Mouse (Mus musculus): ENCODE results near the gene Csnk1g2. TPM values are rescaled to one million over a fixed set of nuclear protein-coding genes. Genes with fewer than 3 reads are reported as not detected.

Gene Csnk1g2
- polyA plus RNA-seq, 1 experiment from 2014 or later = 183 TPM

GRCm38 (mm10) chr10:80671936-80672690 is 49.5 kb downstream of the Csnk1g2 start:
- no peak overlapping the region for H3K4me2 ChIP-seq
- WGBS = 82% methylated on average over 11 of the region's 11 CpGs
- no peak overlapping the region for H3K9ac ChIP-seq
- peaks cover 48% of the 10 kb centered on the region for H3K4me1 ChIP-seq
- peaks cover 64% of the 10 kb centered on the region for H3K36me3 ChIP-seq
- no peak overlapping the region for H3K27ac ChIP-seq
- H3K27me3 ChIP-seq = no peaks in the 10 kb centered on the region
- no peaks in the 10 kb centered on the region for H3K9me3 ChIP-seq (replicated peaks)
- no peak for ATAC-seq (replicated peaks; ENCODE audit: low FRiP score)
- H3K4me3 ChIP-seq (replicated peaks) = no peak overlapping the region

GRCm38 (mm10) chr10:80673690-80674089 is 51.1 kb downstream of the Csnk1g2 start:
- WGBS = 90% methylated on average over 3 of the region's 3 CpGs
- Histone ChIP-seq H3K9me3 (replicated peaks) (no peaks in the 10 kb centered on the region), H3K9ac (peak overlapping the region; percentile 99), H3K4me2 (peak overlapping the region; percentile 81), H3K27me3 (no peaks in the 10 kb centered on the region), H3K4me1 (peaks cover 64% of the 10 kb centered on the region), H3K36me3 (peaks cover 48% of the 10 kb centered on the region), H3K27ac (0 out of 2 replicates have a peak overlapping the region, but pooled peaks have one; percentile 24), H3K4me3 (replicated peaks) (peak overlapping the region; percentile 91)
- no peak for ATAC-seq (replicated peaks; ENCODE audit: low FRiP score)

GRCm38 (mm10) chr10:80674161-80674711 is 51.6 kb downstream of the Csnk1g2 start:
- Histone ChIP-seq H3K4me2 (peak overlapping the region; percentile 81), H3K4me1 (peaks cover 69% of the 10 kb centered on the region), H3K27ac (peak overlapping the region; percentile 24; the same call in 1 of the 2 replicates), H3K27me3 (no peaks in the 10 kb centered on the region), H3K9ac (peak overlapping the region; percentile 99), H3K9me3 (replicated peaks) (no peaks in the 10 kb centered on the region), H3K4me3 (replicated peaks) (peak overlapping the region; percentile 91), H3K36me3 (peaks cover 43% of the 10 kb centered on the region)
- 52% methylated on average over 5 of the region's 5 CpGs for WGBS
- no peak for ATAC-seq (replicated peaks; ENCODE audit: low FRiP score)

- H3K27me3 ChIP-seq = no peaks in the 10 kb centered on the region
- no peaks in the 10 kb centered on the region for H3K9me3 ChIP-seq (replicated peaks)
- peak overlapping the region; percentile 91 for H3K4me3 ChIP-seq (replicated peaks)
- H3K4me1 ChIP-seq = peaks cover 71% of the 10 kb centered on the region
- H3K4me2 ChIP-seq = peak overlapping the region; percentile 81
- H3K9ac ChIP-seq = peak overlapping the region; percentile 99
- peaks cover 36% of the 10 kb centered on the region for H3K36me3 ChIP-seq
- WGBS = 11% methylated on average over 6 of the region's 6 CpGs
- H3K27ac ChIP-seq = peak overlapping the region; percentile 98
- no peak for ATAC-seq (replicated peaks; ENCODE audit: low FRiP score)
These were observed 52.3 kb downstream of the Csnk1g2 start for GRCm38 (mm10) chr10:80674851-80675404.

- Histone ChIP-seq H3K4me3 (replicated peaks) (peak overlapping the region; percentile 91), H3K36me3 (peaks cover 29% of the 10 kb centered on the region), H3K27ac (peak overlapping the region; percentile 98), H3K27me3 (no peaks in the 10 kb centered on the region), H3K9ac (peak overlapping the region; percentile 99), H3K4me2 (peak overlapping the region; percentile 81), H3K4me1 (peaks cover 72% of the 10 kb centered on the region), H3K9me3 (replicated peaks) (no peaks in the 10 kb centered on the region)
- under 1% methylated on average over 51 of the region's 54 CpGs for WGBS
- ATAC-seq (replicated peaks; ENCODE audit: low FRiP score) = peak; percentile 1; the same call in 1 of the 2 replicates
These were observed 53.0 kb downstream of the Csnk1g2 start for GRCm38 (mm10) chr10:80675405-80676197.

- Histone ChIP-seq H3K36me3 (peaks cover 21% of the 10 kb centered on the region), H3K27ac (peak overlapping the region; percentile 98), H3K27me3 (no peaks in the 10 kb centered on the region), H3K9ac (peak overlapping the region; percentile 99), H3K4me2 (peak overlapping the region; percentile 81), H3K4me3 (replicated peaks) (peak overlapping the region; percentile 91), H3K9me3 (replicated peaks) (no peaks in the 10 kb centered on the region), H3K4me1 (peaks cover 72% of the 10 kb centered on the region)
- WGBS = under 1% methylated on average over 74 of the region's 78 CpGs
- ATAC-seq (replicated peaks; ENCODE audit: low FRiP score) = peak; percentile 93
These were observed 53.7 kb downstream of the Csnk1g2 start for GRCm38 (mm10) chr10:80676198-80676928.

GRCm38 (mm10) chr10:80677128-80677875 is 54.7 kb downstream of the Csnk1g2 start:
- H3K4me1 ChIP-seq = peaks cover 69% of the 10 kb centered on the region
- H3K9ac ChIP-seq = peak overlapping the region; percentile 70
- H3K9me3 ChIP-seq (replicated peaks) = no peaks in the 10 kb centered on the region
- peak overlapping the region; percentile 98 for H3K27ac ChIP-seq
- no peaks in the 10 kb centered on the region for H3K27me3 ChIP-seq
- H3K4me3 ChIP-seq (replicated peaks) = peak overlapping the region; percentile 91
- peaks cover 13% of the 10 kb centered on the region; the same call in 1 of the 2 replicates for H3K36me3 ChIP-seq
- no peak for ATAC-seq (replicated peaks; ENCODE audit: low FRiP score)
- peak overlapping the region; percentile 81 for H3K4me2 ChIP-seq
- WGBS = 20% methylated on average over 9 of the region's 9 CpGs

- peak within 1 kb of the TSS; percentile 81 for H3K4me2 ChIP-seq
- peaks cover 7% of the 10 kb centered on the region; the same call in 1 of the 2 replicates for H3K36me3 ChIP-seq
- peak within 1 kb of the TSS; percentile 98 for H3K27ac ChIP-seq
- ATAC-seq (replicated peaks; ENCODE audit: low FRiP score) = peak; percentile 63
- WGBS = 4% methylated on average over 8 of the region's 8 CpGs
- H3K4me3 ChIP-seq (replicated peaks) = peak within 1 kb of the TSS; percentile 91
- no peaks in the 10 kb centered on the region for H3K9me3 ChIP-seq (replicated peaks)
- H3K27me3 ChIP-seq = no peaks in the 10 kb centered on the region
- H3K9ac ChIP-seq = peak within 1 kb of the TSS; percentile 70
- peaks cover 62% of the 10 kb centered on the region for H3K4me1 ChIP-seq
These were observed 55.4 kb downstream of the Csnk1g2 start, which contains the start of gene Mknk2 for GRCm38 (mm10) chr10:80677942-80678436. TSS of gene Mknk2 (minus strand) at chr10:80678112.

GRCm38 (mm10) chr10:80678601-80679377 is 56.2 kb downstream of the Csnk1g2 start:
- 46% methylated on average over 8 of the region's 10 CpGs for WGBS
- peaks cover 54% of the 10 kb centered on the region for H3K4me1 ChIP-seq
- H3K9ac ChIP-seq = 0 out of 2 replicates have a peak overlapping the region, but pooled peaks have one; percentile 5
- H3K36me3 ChIP-seq = no peaks in the 10 kb centered on the region
- H3K9me3 ChIP-seq (replicated peaks) = no peaks in the 10 kb centered on the region
- H3K27me3 ChIP-seq = no peaks in the 10 kb centered on the region
- peak overlapping the region; percentile 81 for H3K4me2 ChIP-seq
- ATAC-seq (replicated peaks; ENCODE audit: low FRiP score) = no peak
- H3K27ac ChIP-seq = peak overlapping the region; percentile 98
- no peak overlapping the region for H3K4me3 ChIP-seq (replicated peaks)

Measured in kidney, embryonic 15.5 days (tissue).